26 mouse cellular contexts compared by ENCODE assay signal in the genomic region with DNA sequence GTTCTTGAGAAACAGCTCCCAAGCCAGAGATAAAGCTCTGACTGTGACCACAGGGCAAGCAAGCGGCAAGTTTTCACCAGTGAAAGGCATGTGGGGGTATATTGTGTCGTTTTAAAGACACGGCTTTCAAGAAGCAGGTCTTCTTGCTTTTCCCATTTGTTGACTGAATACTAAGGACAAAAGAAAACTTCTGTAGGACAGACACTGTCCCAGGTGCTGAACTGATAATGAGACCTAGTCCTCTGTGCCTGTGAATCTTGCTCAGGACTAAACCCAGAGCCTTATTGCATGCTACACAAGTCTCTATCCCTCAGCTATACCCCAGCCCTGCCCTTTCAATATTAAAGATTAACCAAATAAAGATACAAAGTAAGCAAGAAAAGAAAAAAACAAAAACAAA. TPM values are rescaled to one million over a fixed set of nuclear protein-coding genes. Genes with fewer than 3 reads are reported as not detected.
A peak's percentile ranks its signal among the peaks of the same experiment; 100 is the strongest.
DNase-seq lines count a peak whose midpoint lies in the region; ATAC-seq lines count a peak whose summit lies in the region.
"Had no signal": no experiment of that assay in that cellular context is flagged by ENCODE, and none has a peak within 500 bp of the region (broad histone marks: within the 10 kb centered on the region; RNA-seq: fewer than 3 reads in every experiment).

No protein-coding gene starts in this region.

- H3K27ac ChIP-seq in embryonic facial prominence, embryonic 11.5 days (replicated peaks; ENCODE audit: low read depth, low read length) = no peak overlapping the region
- H3K27ac ChIP-seq in embryonic facial prominence, embryonic 10.5 days (replicated peaks) = no peak overlapping the region
- H3K27ac ChIP-seq: forebrain, embryonic 13.5 days; heart, embryonic 15.5 days; hindbrain, embryonic 14.5 days; limb, embryonic 13.5 days; liver, embryonic 14.5 days; macrophage; midbrain, embryonic 15.5 days; neural tube, embryonic 13.5 days; stomach, postnatal 0 days had no signal

- 66% methylated on average over 3 of the region's 3 CpGs for WGBS in embryonic facial prominence, embryonic 11.5 days
- WGBS in embryonic facial prominence, embryonic 10.5 days = 72% methylated on average over 3 of the region's 3 CpGs

- H3K36me3 ChIP-seq in embryonic facial prominence, embryonic 11.5 days (replicated peaks; ENCODE audit: control insufficient read depth, insufficient read depth, low read depth, low read length) = no peaks in the 10 kb centered on the region
- no peaks in the 10 kb centered on the region for H3K36me3 ChIP-seq in embryonic facial prominence, embryonic 10.5 days (replicated peaks)
- H3K36me3 ChIP-seq: heart, embryonic 15.5 days; limb, embryonic 13.5 days; midbrain, embryonic 15.5 days; neural tube, embryonic 13.5 days had no signal

- no peaks in the 10 kb centered on the region for H3K27me3 ChIP-seq in embryonic facial prominence, embryonic 11.5 days (ENCODE audit: control insufficient read depth, insufficient read depth, low read length)
- H3K27me3 ChIP-seq in embryonic facial prominence, embryonic 10.5 days (replicated peaks; ENCODE audit: low read depth, poor library complexity, severe bottlenecking) = no peaks in the 10 kb centered on the region
- H3K27me3 ChIP-seq: forebrain, embryonic 13.5 days; heart, embryonic 15.5 days; limb, embryonic 13.5 days; midbrain, embryonic 15.5 days; neural tube, embryonic 13.5 days had no signal

- no peak overlapping the region for H3K4me2 ChIP-seq in embryonic facial prominence, embryonic 11.5 days (ENCODE audit: low read depth, low read length)
- H3K4me2 ChIP-seq: forebrain, embryonic 13.5 days; heart, embryonic 15.5 days; hindbrain, embryonic 14.5 days; limb, embryonic 13.5 days; midbrain, embryonic 15.5 days; neural tube, embryonic 13.5 days had no signal

- peak; percentile 30 for DNase-seq in embryonic facial prominence, embryonic 11.5 days (ENCODE audit: low spot score)
- no peak for DNase-seq in embryonic facial prominence, embryonic 10.5 days (ENCODE audit: low spot score)
- DNase-seq in retina, embryonic 14.5 days (ENCODE audit: low spot score) = peak; percentile 5
- DNase-seq in retina, postnatal 1 day = no peak
- DNase-seq in adipocyte (ENCODE audit: low spot score) = peak; percentile 56
- DNase-seq in urinary bladder, postnatal 14 days (ENCODE audit: low spot score) = no peak
- DNase-seq in cerebellum, postnatal 10 days = no peak
- DNase-seq: adrenal gland, postnatal 10 days; B cell, adult 2 months; cerebellum, adult 2 months; heart, postnatal 36 days; kidney, adult 8-10 months; kidney, postnatal 10 days; right cerebral cortex, adult 18-20 months; thymus, adult 2 months had no signal

- H3K9ac ChIP-seq in embryonic facial prominence, embryonic 11.5 days (replicated peaks; ENCODE audit: low read length) = no peak overlapping the region
- H3K9ac ChIP-seq: forebrain, embryonic 13.5 days; heart, embryonic 15.5 days; hindbrain, embryonic 14.5 days; limb, embryonic 13.5 days; liver, embryonic 14.5 days; midbrain, embryonic 15.5 days; neural tube, embryonic 13.5 days had no signal

- no peaks in the 10 kb centered on the region; the same call in 1 of the 2 replicates for H3K9me3 ChIP-seq in embryonic facial prominence, embryonic 11.5 days (replicated peaks; ENCODE audit: control insufficient read depth, low read length)
- no peaks in the 10 kb centered on the region for H3K9me3 ChIP-seq in embryonic facial prominence, embryonic 10.5 days
- H3K9me3 ChIP-seq: forebrain, embryonic 13.5 days; heart, embryonic 15.5 days; midbrain, embryonic 15.5 days had no signal

- no peak overlapping the region for H3K4me3 ChIP-seq in embryonic facial prominence, embryonic 11.5 days (ENCODE audit: low read depth, low read length)
- H3K4me3 ChIP-seq in embryonic facial prominence, embryonic 10.5 days = no peak overlapping the region
- H3K4me3 ChIP-seq: forebrain, embryonic 13.5 days; heart, embryonic 15.5 days; limb, embryonic 13.5 days; midbrain, embryonic 15.5 days; myocyte; neural tube, embryonic 13.5 days had no signal

- no peaks in the 10 kb centered on the region for H3K4me1 ChIP-seq in embryonic facial prominence, embryonic 11.5 days (ENCODE audit: control insufficient read depth, insufficient read depth, low read length)
- no peaks in the 10 kb centered on the region for H3K4me1 ChIP-seq in embryonic facial prominence, embryonic 10.5 days
- H3K4me1 ChIP-seq: heart, embryonic 15.5 days; limb, embryonic 13.5 days; midbrain, embryonic 15.5 days; neural tube, embryonic 13.5 days had no signal

- no peak for ATAC-seq in embryonic facial prominence, embryonic 11.5 days (replicated peaks; ENCODE audit: insufficient number of reproducible peaks, low FRiP score, low TSS enrichment, low read depth)
- ATAC-seq: forebrain, embryonic 13.5 days; inflammation-experienced regulatory T-cells, adult 6 months; midbrain, embryonic 15.5 days had no signal

RNA-seq across cellular contexts. Expression of a gene that starts 30.0 kb away (rescaled TPM):
- 152 and 162 TPM in 2 replicates for polyA plus RNA-seq in embryonic facial prominence, embryonic 11.5 days (2014; fragmentation: Nextera tagmentation; extraction: Ambion mirVana)
- 135 and 140 TPM in 2 replicates for polyA plus RNA-seq in embryonic facial prominence, embryonic 10.5 days (2016; fragmentation: Nextera tagmentation; extraction: Ambion mirVana)

RNA-seq across cellular contexts. Expression of a gene that starts 30.1 kb away (rescaled TPM):
- 6.1 and 6.3 TPM in 2 replicates for polyA plus RNA-seq in embryonic facial prominence, embryonic 11.5 days (2014; fragmentation: Nextera tagmentation; extraction: Ambion mirVana)
- 5.7 and 6.3 TPM in 2 replicates for polyA plus RNA-seq in embryonic facial prominence, embryonic 10.5 days (2016; fragmentation: Nextera tagmentation; extraction: Ambion mirVana)

Comparison
In these comparisons a context has a peak if more than half of its experiments do, and no peak if none do; other contexts are left out.
1. DNase-seq: peak in embryonic facial prominence, embryonic 11.5 days (single experiment), retina, embryonic 14.5 days (single experiment) and adipocyte (single experiment); none in embryonic facial prominence, embryonic 10.5 days (single experiment), retina, postnatal 1 day (single experiment), urinary bladder, postnatal 14 days (single experiment) and cerebellum, postnatal 10 days (0 of 2).